Mouse (Mus musculus): ENCODE data around the gene Zfp605.
"Not testable (repeated sequence)": the region's sequence is repeated elsewhere in the genome, so short reads cannot be mapped to it uniquely, and the experiment has no call there.

Gene Zfp605

GRCm38 (mm10) chr5:110109991-110110441 is at the start of gene Zfp605:
Gene Zfp605, plus strand, starts transcription at chr5:110110092.
- DNase-seq (ENCODE audit: low read depth), result peak; percentile 73

DNA sequence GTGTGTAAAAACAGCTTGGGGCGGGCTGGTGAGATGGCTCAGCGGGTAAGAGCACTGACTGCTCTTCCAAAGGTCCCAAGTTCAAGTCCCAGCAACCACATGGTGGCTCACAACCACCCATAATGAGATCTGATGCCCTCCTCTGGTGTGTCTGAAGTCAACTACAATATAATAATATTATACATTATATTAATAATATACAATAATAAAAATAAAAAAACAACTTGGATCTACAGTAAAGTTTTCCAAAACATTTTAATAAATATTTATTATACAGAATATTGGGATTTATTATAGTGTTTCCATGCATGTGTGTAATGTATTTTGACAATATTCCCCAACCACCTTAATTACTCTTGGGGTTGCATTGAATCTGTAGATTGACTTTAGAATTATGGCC is 37.5 kb upstream of the Zfp605 start, which contains the start of gene Gm17655:
Gene Gm17655 (minus strand): TSS at position 101 of the 400 bp plus-strand sequence.
- DNase-seq (ENCODE audit: low read depth), result not testable (repeated sequence)

GRCm38 (mm10) chr5:110082961-110083360 is 26.9 kb upstream of the Zfp605 start:
- no peak for DNase-seq (ENCODE audit: low read depth)

DNA sequence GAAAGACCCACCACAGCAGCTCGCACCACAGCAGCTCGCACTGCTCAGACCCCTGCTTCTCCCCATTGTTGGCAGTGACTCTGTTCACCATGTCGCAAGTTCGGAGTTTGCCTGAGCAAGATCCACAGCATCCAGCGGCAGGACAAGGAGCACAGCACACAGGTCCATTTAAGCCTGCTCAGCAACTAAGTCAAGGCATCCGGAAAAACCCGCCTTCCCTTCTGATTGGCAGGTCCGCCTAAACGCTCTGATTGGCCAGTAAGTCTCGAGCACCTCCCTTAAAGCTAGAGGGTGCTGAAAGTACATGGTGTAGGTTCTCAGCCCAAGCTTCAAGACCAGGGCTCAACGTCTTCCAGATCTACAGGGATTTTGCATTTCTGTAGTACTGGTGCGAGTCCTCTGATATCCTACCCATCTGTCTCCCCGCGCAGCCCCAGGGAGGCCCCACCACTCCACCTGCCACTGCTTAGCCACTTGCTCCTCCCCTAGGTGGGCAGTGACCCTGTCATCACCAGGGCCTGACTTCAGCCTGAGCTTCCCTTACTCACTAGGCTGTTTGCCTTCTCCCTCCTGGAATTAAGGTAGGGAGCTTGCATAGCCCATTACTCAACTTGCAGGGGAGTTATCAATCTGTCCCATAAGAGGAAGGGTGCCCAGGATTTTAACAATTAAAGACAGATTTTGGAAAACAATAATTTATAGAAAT is 23.6 kb upstream of the Zfp605 start:
- no peak for DNase-seq (ENCODE audit: low read depth)

DNA sequence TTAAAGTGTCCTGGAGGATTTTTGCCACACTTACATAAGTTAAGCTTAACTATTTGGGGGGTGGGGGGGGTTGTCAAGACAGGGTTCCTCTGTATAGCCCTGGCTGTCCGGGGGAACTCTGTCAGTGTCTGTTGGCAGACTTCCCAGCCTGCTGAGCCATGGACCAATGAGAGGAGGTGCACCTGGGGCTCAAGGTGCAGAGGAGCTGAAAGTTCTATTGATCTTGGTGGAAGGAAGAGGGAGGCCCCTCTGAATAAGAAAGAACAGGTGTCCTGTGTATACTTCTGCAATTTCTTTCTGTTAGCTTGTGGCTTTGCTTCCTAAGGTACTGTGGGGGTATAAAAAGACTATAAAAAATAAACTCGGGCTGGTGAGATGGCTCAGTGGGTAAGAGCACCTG is 18.3 kb upstream of the Zfp605 start:
- DNase-seq (ENCODE audit: low read depth), result no peak

- peak; percentile 85 for DNase-seq (ENCODE audit: low read depth)
These were observed 15.7 kb upstream of the Zfp605 start, which contains the start of gene Gm35315 for GRCm38 (mm10) chr5:110094030-110094846. Gene Gm35315, minus strand, starts transcription at chr5:110094420.

DNA sequence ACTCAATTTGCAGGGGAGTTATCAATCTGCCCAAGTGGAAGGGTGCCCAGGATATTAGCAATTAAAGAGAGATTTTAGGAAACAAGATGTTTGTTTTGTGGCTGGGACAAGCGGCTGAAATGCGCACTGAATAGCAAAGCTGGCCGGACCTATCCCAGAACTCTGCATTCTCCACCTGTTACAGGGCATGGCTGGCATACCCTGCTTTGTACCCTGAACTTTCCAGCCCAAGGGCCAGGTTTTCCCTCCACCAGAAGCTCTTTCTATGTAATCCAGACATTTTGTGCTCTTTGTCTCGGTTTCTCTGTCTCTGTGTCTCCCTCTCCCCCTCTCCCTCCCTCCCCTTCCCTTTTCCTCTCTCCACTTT is 15.1 kb upstream of the Zfp605 start:
- DNase-seq (ENCODE audit: low read depth), result no peak

GRCm38 (mm10) chr5:110098991-110099477 is 10.9 kb upstream of the Zfp605 start:
- no peak for DNase-seq (ENCODE audit: low read depth)

DNA sequence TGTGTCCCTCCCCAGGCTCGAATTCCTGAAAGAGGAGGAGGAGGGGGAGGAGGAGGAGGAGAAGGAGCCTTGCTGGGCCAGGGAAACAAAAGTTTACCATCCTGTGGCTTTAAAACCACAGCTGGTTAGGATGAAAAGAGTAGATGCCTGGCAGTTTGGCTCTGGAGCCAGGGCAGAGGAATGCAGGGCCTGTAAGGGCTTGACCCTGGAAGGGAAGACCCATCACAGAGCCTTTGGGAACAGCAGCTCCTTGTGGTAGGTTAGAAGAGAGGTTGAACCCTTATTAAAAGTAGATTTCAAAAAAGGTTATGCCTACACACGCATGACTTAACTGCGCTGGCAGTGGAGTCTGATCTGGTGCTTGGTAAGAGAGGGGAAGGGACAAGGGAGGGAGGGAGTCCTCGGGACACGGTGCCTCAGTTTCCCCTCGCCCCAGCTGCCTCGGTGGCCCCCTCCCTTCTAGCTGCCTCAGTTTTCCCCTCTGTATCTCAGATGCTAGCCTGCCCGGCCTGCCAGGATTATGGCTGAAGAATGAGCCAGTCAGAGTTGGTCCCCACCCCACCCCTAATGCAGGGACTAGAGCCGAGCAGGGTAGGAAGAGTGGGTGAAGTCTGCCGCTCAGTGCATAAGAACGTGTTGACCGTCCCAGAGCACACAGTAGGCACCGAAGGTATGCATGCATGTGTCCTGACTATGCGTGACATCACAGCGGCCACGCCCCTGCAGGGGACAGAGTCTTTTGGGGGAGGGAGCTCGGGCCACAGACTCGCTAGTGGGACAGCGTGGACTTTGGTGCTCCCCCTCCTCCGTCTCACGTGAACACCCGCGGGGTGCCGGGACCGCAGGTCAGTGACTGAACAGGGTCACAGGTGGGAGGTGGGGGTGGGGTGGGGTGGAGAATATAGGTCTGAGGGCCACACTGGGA is 10.0 kb upstream of the Zfp605 start, which contains the start of gene Plcxd1:
Gene Plcxd1 (plus strand): TSS at position 314 of the 925 bp plus-strand sequence.
- DNase-seq (ENCODE audit: low read depth), result no peak

- no peak for DNase-seq (ENCODE audit: low read depth)
These were observed 8.8 kb upstream of the Zfp605 start for GRCm38 (mm10) chr5:110100921-110101631.

DNA sequence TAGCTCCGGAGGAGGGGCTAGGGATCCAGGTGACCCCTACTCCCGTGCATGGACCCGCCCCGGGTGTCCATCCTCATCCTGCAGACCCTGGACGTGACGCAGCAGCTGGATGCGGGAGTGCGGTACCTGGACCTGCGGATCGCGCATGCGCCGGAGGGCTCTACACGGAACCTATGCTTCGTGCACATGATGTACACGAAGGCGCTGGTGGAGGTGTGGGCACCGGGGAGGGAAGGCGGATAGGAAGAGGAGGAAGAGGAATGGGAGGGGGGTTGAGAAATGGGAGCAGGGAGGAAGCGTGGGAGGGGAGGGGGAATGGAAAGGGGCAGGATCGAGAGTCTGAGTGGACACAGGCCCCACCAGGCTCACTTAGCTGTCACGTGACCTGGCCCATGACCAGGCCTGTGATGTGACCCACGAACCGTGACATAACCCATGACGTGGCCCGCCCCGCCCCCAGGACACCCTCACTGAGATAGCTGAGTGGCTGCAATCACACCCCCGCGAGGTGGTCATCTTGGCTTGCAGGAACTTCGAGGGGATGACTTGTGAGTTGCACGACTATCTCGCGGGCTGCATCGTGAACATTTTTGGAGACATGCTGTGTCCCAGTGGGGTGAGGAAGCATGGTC is 8.1 kb upstream of the Zfp605 start:
- DNase-seq (ENCODE audit: low read depth), result no peak

DNA sequence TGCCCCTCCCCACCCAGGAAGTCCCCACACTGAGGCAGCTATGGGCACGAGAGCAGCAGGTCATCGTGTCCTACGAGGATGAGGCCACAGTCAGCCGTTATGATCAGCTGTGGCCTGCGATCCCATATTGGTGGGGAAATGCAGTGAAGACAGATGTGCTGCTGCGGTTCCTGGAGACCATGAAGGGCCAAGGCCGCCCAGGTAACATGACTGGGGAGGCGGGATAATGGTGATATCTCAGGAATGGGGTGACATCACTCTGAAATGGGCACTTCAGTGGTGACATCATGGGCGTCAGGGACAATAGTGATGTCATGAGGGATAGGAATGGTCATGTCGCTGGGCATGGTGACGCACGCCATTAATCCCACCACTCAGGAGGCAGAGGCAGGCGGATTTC is 7.5 kb upstream of the Zfp605 start:
- DNase-seq (ENCODE audit: low read depth), result no peak

GRCm38 (mm10) chr5:110102853-110103625 is 6.9 kb upstream of the Zfp605 start:
- no peak for DNase-seq (ENCODE audit: low read depth)

- no peak for DNase-seq (ENCODE audit: low read depth)
These were observed 5.8 kb upstream of the Zfp605 start for GRCm38 (mm10) chr5:110103901-110104615.

- DNase-seq (ENCODE audit: low read depth), result no peak
These were observed 5.1 kb upstream of the Zfp605 start for GRCm38 (mm10) chr5:110104616-110105380.

- no peak for DNase-seq (ENCODE audit: low read depth)
These were observed 3.6 kb upstream of the Zfp605 start for GRCm38 (mm10) chr5:110106140-110106871.

DNA sequence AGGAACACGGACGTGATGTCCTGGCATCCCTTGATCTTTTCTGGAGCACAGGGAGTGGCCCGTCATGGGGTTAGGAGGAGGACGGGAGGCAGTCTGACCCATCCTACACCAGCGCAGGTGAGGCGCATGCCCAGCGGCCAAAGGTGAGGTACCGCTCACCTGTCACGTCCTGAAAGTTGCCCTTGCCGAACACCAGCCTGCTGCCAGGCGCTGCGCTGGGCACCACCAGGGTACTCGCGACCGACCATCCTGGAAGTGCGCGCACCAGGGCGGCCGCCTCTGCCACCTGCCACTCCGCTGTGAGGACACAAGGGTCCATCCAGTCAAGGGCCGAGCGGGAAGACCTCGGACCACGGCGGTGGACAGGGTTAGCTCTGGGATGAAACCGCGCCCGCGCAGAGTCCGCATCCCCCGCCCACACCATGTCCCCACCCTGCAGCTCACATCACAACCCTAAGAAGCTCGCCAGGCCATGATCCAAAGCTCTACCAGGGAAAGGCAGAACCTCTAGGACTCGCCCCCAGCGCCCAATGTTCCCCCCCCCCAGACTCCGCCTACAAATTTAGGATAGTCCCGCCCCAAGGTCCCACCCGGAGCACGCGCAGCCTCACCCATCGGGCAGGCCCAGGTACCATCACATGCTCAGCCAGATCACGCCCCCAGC is 2.9 kb upstream of the Zfp605 start:
- no peak for DNase-seq (ENCODE audit: low read depth)
